Mouse (Mus musculus) small intestine, adult 2 months (tissue): ENCODE results near the gene Palm2. TPM values are rescaled to one million over a fixed set of nuclear protein-coding genes. Genes with fewer than 3 reads are reported as not detected.

Experiments used
- H3K27ac ChIP-seq: fragments of 200-500 bp; 2 replicates; pipeline ENCODE4 v1.5.1; 2012; ENCODE audit warnings: low read depth, low read length, control low read depth, inconsistent platforms; ENCODE audit not compliant: insufficient read depth
- H3K27me3 ChIP-seq: fragments of 200-500 bp; 2 replicates; pipeline ENCODE4 v1.6.1; 2012; ENCODE audit warnings: mild to moderate bottlenecking, moderate library complexity, low read length, inconsistent platforms; ENCODE audit not compliant: control insufficient read depth, insufficient read depth
- H3K36me3 ChIP-seq: fragments of 200-500 bp; 2 replicates; pipeline ENCODE4 v1.6.1; 2012; ENCODE audit warnings: mild to moderate bottlenecking, low read length, control low read depth, inconsistent platforms; ENCODE audit not compliant: control insufficient read depth, insufficient read depth
- H3K4me1 ChIP-seq: fragments of 200-500 bp; 2 replicates; pipeline ENCODE4 v1.6.1; 2012; ENCODE audit warnings: low read length, inconsistent platforms, mixed read lengths; ENCODE audit not compliant: control insufficient read depth, insufficient read depth, insufficient read length
- H3K4me3 ChIP-seq: fragments of 200-500 bp; 2 replicates; pipeline ENCODE4 v1.5.1; 2012; ENCODE audit warnings: low read depth, mild to moderate bottlenecking, control low read depth, inconsistent platforms, low read length, moderate library complexity
- CTCF ChIP-seq: fragments of 200-500 bp; IDR thresholded peaks from 2 replicates; pipeline ENCODE4 v1.5.1; 2012; ENCODE audit warnings: low read depth, mild to moderate bottlenecking, control low read depth, inconsistent platforms, low read length, moderate library complexity, mixed read lengths; ENCODE audit not compliant: insufficient replicate concordance, insufficient read length; ENCODE audit errors: extremely low read depth
- POLR2A ChIP-seq: fragments of 200-500 bp; IDR thresholded peaks from 2 replicates; pipeline ENCODE4 v1.6.1; 2012; ENCODE audit warnings: low read depth, mild to moderate bottlenecking, control low read depth, inconsistent platforms, low read length, moderate library complexity
- WGBS: fragments of 180-500 bp; shearing (Covaris S2); methylation state at CpG from one replicate; pipeline ENCODE4 v1.1.7; 2018; 5-methylcytosine and 5-hydroxymethylcytosine counted together
- polyA plus RNA-seq: library from polyadenylated mRNA; depleted of rRNA; stranded (reverse); fragments of >200 nt; gene quantifications from 2 replicates; pipeline ENCODE4 v1.2.3, GENCODE M21; 2012

Gene Palm2
- polyA plus RNA-seq, 1 experiment: 0.04 TPM

DNA sequence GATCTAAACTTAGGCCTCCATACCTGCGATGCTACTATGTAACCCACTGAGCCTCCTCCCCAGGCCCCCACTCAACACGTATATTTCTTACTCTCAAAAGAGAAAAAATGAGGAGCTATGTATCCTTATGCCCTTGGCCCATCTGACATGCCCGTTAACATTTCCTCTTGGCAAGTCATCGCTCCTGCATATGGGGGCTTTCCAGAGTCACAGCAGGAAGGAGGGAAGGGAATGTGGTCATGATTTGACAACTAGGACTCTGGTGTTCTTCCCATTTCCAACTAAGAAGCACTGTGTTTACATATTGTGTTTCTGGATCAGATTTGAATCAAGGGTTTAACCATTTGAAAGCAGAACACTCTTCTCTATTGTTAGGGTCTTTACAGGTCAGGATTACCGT is 267.5 kb downstream of the Palm2 start:
- no peaks in the 10 kb centered on the region for H3K27me3 ChIP-seq
- WGBS: 85% methylated on average over 5 of the region's 5 CpGs
- H3K4me1 ChIP-seq: no peaks in the 10 kb centered on the region
- H3K27ac ChIP-seq: no peak overlapping the region
- H3K36me3 ChIP-seq: no peaks in the 10 kb centered on the region
- TF ChIP-seq POLR2A: no peak
- TF ChIP-seq CTCF: no peak
- no peak overlapping the region for H3K4me3 ChIP-seq

DNA sequence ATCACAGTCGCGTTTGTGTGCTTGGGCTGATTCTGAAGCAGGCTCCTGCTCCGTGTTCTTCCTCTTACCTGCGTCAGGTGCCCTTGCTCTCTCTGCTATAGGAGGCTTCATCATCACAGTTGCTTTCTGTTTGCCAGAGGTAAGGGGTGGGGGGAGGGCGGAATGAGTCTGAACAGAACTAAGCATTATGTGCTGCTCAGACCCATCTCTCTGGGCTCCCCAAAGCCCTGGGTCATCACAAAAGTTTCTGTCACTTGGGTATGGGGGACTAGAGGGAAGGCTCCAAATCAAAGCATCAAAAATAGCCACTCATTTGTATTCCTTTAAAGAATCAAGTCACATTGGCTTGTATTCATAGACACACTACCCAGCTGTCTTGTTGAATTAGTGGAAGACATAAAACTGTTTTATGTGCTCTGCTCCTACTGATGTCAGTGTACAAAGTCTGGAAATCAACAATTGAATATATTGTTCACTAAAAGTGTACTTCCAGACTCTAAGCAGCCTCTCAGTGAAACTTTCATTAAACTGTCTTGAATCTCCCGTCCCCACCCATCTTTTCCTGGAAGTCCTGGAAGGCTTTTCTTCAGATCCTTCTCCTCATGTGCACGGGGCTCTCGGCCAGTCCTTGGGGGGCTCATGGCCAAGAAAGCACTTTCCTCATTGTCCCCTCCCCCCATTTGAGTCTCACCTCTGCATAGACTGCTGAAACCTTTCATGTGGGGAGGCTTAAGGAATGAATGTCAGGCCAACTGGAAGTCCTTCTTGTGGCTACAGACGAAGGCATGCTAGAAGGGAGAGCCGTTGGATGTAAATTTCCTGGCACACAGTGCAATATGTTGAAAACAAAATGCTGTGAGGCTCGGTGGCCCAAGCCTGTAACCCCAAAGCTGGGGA is 269.8 kb downstream of the Palm2 start:
- no peak for TF ChIP-seq CTCF
- TF ChIP-seq POLR2A: no peak

DNA sequence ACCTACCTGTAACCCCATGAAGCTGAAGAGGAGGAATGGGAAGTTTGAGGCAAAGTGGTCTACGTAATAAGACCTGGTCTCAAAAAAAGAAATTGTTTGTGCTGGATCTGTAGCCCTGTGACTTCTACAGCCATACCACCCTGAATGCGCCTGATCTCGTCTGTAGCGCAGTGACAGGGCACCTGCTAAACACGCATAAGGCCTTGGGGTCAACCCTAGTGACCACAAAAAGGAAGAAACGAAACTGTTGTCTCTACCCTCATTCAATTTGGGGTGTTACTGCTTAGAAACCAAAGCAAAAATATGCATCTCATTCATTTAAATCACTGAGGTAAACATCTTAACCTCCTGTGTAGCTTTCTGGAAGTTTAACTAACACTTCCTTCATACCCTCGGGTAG is 270.5 kb downstream of the Palm2 start:
- no peak overlapping the region for H3K4me3 ChIP-seq
- no peaks in the 10 kb centered on the region for H3K27me3 ChIP-seq
- H3K27ac ChIP-seq: no peak overlapping the region
- no peaks in the 10 kb centered on the region for H3K4me1 ChIP-seq
- TF ChIP-seq CTCF: no peak
- no peak for TF ChIP-seq POLR2A
- 86% methylated on average over 7 of the region's 7 CpGs for WGBS
- H3K36me3 ChIP-seq: no peaks in the 10 kb centered on the region

More for the DNA sequence above, 269.8 kb downstream of the Palm2 start:
- Histone ChIP-seq H3K4me1 (no peaks in the 10 kb centered on the region), H3K4me3 (no peak overlapping the region), H3K36me3 (no peaks in the 10 kb centered on the region), H3K27ac (no peak overlapping the region), H3K27me3 (no peaks in the 10 kb centered on the region)
- WGBS: 69% methylated on average over 11 of the region's 11 CpGs

DNA sequence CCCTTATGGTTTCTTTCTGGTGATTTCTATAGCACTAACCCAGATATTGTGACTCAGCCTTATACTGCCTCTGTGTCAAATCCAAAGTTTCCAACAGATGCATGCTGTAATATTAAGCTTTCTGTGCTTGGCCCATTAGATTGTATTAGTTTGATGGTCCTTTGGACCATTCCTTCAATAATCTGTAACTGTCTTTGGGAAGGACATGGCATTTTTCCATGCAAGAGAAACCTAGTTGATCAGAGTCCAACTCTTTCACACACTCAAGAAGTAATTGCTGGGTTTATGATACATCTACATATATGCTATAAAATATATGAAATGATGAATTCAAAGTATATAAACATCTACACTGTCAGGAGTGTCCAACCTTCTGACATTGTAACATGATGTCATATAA is 281.8 kb downstream of the Palm2 start:
- Histone ChIP-seq H3K36me3 (no peaks in the 10 kb centered on the region), H3K4me1 (no peaks in the 10 kb centered on the region), H3K27ac (no peak overlapping the region), H3K4me3 (no peak overlapping the region), H3K27me3 (no peaks in the 10 kb centered on the region)
- TF ChIP-seq CTCF: no peak
- TF ChIP-seq POLR2A: no peak

DNA sequence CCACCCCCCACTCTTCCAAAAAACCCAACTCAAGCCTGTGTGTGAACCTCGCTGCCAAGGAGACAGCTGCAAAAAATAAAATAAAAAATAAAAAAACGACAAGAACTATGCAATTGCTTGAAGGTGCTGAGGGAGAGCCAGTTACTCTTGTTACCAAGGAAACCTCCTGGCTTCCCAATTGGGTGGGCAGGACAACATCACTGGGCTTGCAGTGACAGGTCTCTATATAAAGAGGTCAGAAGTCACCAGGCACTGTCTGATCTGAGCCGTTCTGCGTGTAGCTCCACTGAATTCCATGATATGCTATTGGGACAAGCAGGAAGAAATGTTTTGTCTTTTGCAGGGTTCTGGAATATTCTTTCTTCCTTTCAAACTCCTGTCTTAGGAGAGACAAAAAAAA is 282.7 kb downstream of the Palm2 start:
- Histone ChIP-seq H3K4me3 (no peak overlapping the region), H3K36me3 (no peaks in the 10 kb centered on the region), H3K4me1 (no peaks in the 10 kb centered on the region), H3K27me3 (no peaks in the 10 kb centered on the region), H3K27ac (no peak overlapping the region)
- TF ChIP-seq POLR2A (no peak), CTCF (no peak)
- 65% methylated on average over 4 of the region's 4 CpGs for WGBS

DNA sequence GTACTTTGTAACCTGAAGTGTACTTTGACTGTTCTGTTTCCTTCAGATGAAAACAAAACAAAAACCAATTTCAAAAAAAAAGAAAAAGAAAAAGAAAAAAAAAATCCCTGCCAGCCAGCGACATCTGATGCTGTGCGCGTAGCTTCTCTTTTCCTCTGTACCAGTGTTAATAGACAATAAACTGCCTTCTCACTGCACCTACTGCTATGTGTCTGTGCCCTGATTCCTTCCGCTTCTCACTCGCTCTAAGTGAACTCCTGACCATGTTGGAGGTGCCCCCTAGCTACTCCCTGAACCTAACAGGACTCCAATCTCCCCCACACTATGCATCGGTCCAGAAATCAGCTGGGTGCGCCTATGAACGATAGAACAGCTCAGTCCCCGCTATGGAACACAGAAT is 283.3 kb downstream of the Palm2 start, which contains the start of gene Akap2:
Akap2 (plus strand) TSS at position 304 of the 400 bp plus-strand sequence.
- no peaks in the 10 kb centered on the region for H3K27me3 ChIP-seq
- no peak within 1 kb of the TSS for H3K4me3 ChIP-seq
- H3K4me1 ChIP-seq: no peaks in the 10 kb centered on the region
- H3K27ac ChIP-seq: no peak within 1 kb of the TSS
- no peak for TF ChIP-seq POLR2A
- TF ChIP-seq CTCF: no peak
- H3K36me3 ChIP-seq: no peaks in the 10 kb centered on the region
- 85% methylated on average over 9 of the region's 9 CpGs for WGBS

DNA sequence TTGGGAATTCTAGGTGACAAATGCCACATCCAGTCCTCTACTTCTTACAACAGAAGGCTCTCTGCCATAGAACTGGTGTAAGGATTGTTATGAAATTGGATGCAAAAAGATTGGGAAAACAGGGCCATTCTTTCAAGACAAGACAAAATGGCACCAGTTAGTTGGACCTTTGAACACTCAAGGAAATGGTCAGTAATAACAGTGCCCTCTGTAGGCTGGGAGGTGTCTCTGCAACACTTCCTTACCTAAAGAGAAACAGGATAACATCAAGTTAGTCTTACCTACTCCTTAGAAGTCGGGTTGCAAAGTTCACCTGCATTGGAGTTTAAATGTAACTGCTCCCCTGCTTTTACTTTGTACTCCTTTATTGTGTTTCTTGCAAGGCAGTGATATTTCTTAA is 285.3 kb downstream of the Palm2 start:
- Histone ChIP-seq H3K4me1 (no peaks in the 10 kb centered on the region), H3K27ac (no peak overlapping the region), H3K27me3 (no peaks in the 10 kb centered on the region), H3K36me3 (no peaks in the 10 kb centered on the region), H3K4me3 (no peak overlapping the region)
- WGBS: 87% methylated on average over 1 of the region's 1 CpGs
- TF ChIP-seq POLR2A (no peak), CTCF (no peak)
